Mouse (Mus musculus) liver, postnatal 0 days (tissue): Measurements from ENCODE around the gene Rims3.

Source experiments
- CTCF ChIP-seq: sonication (generic); IDR thresholded peaks from 2 replicates; pipeline ENCODE4 v1.5.1; 2016; ENCODE audit warnings: antibody characterized with exemption, low read depth
- EP300 ChIP-seq: IDR thresholded peaks from 2 replicates; pipeline ENCODE4 v1.6.1; 2016; ENCODE audit warnings: antibody characterized with exemption, low read depth, mild to moderate bottlenecking

DNA sequence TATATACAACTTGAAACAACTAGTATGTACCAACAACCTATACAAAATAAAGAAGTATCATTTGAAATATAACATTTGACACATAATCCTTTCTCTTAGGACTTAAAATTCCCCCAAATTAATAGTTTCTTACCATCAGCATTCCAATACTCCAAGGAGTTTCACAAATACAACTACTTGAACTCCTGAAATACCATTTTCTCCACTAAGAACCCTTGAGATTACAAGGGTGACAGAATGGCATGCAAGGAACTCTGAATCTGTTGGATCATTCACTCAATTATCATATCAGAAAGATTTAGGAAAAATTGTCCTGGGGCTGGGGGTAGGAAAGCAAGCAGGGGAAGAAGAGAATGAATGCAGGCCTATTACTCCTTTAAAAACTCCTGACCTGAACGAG, 40.9 kb upstream of the Rims3 start:
- TF ChIP-seq CTCF (no peak), EP300 (no peak)
